Mouse (Mus musculus): ENCODE data around the gene P2ry2. TPM values are rescaled to one million over a fixed set of nuclear protein-coding genes. Genes with fewer than 3 reads are reported as not detected.

Gene P2ry2
- total and polyA plus RNA-seq, 3 experiments = 0.87 to 1.7 (median 1.4) TPM

GRCm38 (mm10) chr7:101050724-101051550, 38.3 kb upstream of the P2ry2 start:
- Histone ChIP-seq H3K4me1 (ENCODE audit: control insufficient read depth in 1 of 2, insufficient read depth in 2 of 2) (peaks cover 20 to 51% of the 10 kb centered on the region in 2 experiments), H3K27ac (ENCODE audit: insufficient read depth, low read depth) (no peak overlapping the region)

GRCm38 (mm10) chr7:101049326-101050087, 36.8 kb upstream of the P2ry2 start:
- Histone ChIP-seq H3K27me3 (replicated peaks) (no peaks in the 10 kb centered on the region), H3K4me2 (ENCODE audit: insufficient read depth, low read depth, poor library complexity, severe bottlenecking) (no peak overlapping the region), H3K79me2 (replicated peaks; ENCODE audit: control insufficient read depth, extremely low read depth, insufficient read depth, poor library complexity, severe bottlenecking) (no peaks in the 10 kb centered on the region), H3K9ac (ENCODE audit: insufficient read depth, low read depth) (no peak overlapping the region), H3K27ac (ENCODE audit: insufficient read depth, low read depth) (no peak overlapping the region), H3K4me1 (ENCODE audit: control insufficient read depth in 1 of 2, insufficient read depth in 2 of 2) (peaks cover 20 to 39% of the 10 kb centered on the region in 2 experiments), H3K4me3 (replicated peaks in 1 of 3; ENCODE audit: low read depth in 2 of 3, low read length in 2 of 3, poor library complexity in 1 of 3) (no peak overlapping the region), H3K9me3 (replicated peaks; ENCODE audit: low read length) (peaks cover 5% of the 10 kb centered on the region), H3K36me3 (replicated peaks in 1 of 2; ENCODE audit: control insufficient read depth in 1 of 2, insufficient read depth in 1 of 2, low read length in 1 of 2) (no peaks in the 10 kb centered on the region)
- DNase-seq (ENCODE audit: extremely low read depth) = peak; percentile 49
- dilution Hi-C loops (cut with MboI; ENCODE audit: extremely low pct_ligation_motif_present, extremely low pct_unique_long_range_greater_than_20kb, low sequenced_read_pairs) = no loop called here
- in situ Hi-C loops (cut with MboI; ENCODE audit: low pct_ligation_motif_present, low pct_unique_long_range_greater_than_20kb, low sequenced_read_pairs) = loop anchor here (5.0 to 10.0 kb wide), 2 partner anchors 37 to 55 kb away; partner anchors contain the start of gene P2ry2
- TF ChIP-seq MAFK (IDR thresholded peaks at IDR 0.05; ENCODE audit: insufficient replicate concordance, low read length) (0 out of 2 replicates have a peak, but pooled peaks have one; percentile 11), MEF2A (IDR thresholded peaks at IDR 0.05; ENCODE audit: borderline replicate concordance, low read depth, low read length) (peak; percentile 52), CHD2 (IDR thresholded peaks at IDR 0.05; ENCODE audit: low read length) (0 out of 2 replicates have a peak, but pooled peaks have one; percentile 16), USF1 (IDR thresholded peaks at IDR 0.05; ENCODE audit: low read depth, low read length) (no peak), ELF1 (IDR thresholded peaks at IDR 0.05; ENCODE audit: low read depth, low read length) (0 out of 2 replicates have a peak, but pooled peaks have one; percentile 21), MYC (IDR thresholded peaks at IDR 0.05; ENCODE audit: low read depth, low read length) (0 out of 2 replicates have a peak, but pooled peaks have one; percentile 18), EP300 (IDR thresholded peaks at IDR 0.05; ENCODE audit: low read length) (0 out of 2 replicates have a peak, but pooled peaks have one; percentile 34), POLR2AphosphoS2 (IDR thresholded peaks at IDR 0.05; ENCODE audit: low read depth, low read length) (no peak), RAD21 (IDR thresholded peaks at IDR 0.05; ENCODE audit: low read depth, low read length) (no peak; the same call in 1 of the 2 replicates), IRF4 (IDR thresholded peaks at IDR 0.05; ENCODE audit: low read depth, low read length) (peak; percentile 70), USF2 (conservative IDR thresholded peaks at IDR 0.05; ENCODE audit: low read depth, low read length) (no peak), MAX (IDR thresholded peaks at IDR 0.05; ENCODE audit: low read length) (no peak; the same call in 1 of the 2 replicates), NELFE (IDR thresholded peaks at IDR 0.05; ENCODE audit: low read depth, low read length) (no peak), MXI1 (IDR thresholded peaks at IDR 0.05; ENCODE audit: low read depth, low read length) (no peak), E2F4 (IDR thresholded peaks at IDR 0.05; ENCODE audit: insufficient replicate concordance, low read depth, low read length) (no peak), TCF12 (IDR thresholded peaks at IDR 0.05; ENCODE audit: low read depth, low read length) (peak; percentile 40; the same call in 1 of the 2 replicates), UBTF (IDR thresholded peaks at IDR 0.05; ENCODE audit: low read depth, low read length) (no peak), MAZ (IDR thresholded peaks at IDR 0.05; ENCODE audit: low read depth, low read length) (0 out of 2 replicates have a peak, but pooled peaks have one; percentile 23), CTCF (conservative IDR thresholded peaks at IDR 0.05 in 1 of 2, IDR thresholded peaks at IDR 0.05 in 1 of 2; ENCODE audit: low read depth in 2 of 2, low read length in 2 of 2) (no peak), RCOR1 (conservative IDR thresholded peaks at IDR 0.05; ENCODE audit: low read depth, low read length) (no peak), JUND (conservative IDR thresholded peaks at IDR 0.05; ENCODE audit: low read depth, low read length) (no peak), SMC3 (IDR thresholded peaks at IDR 0.05; ENCODE audit: low read depth, low read length) (peak; percentile 20; the same call in 1 of the 2 replicates), POLR2A (IDR thresholded peaks at IDR 0.05; ENCODE audit: low read depth, low read length) (no peak), ZMIZ1 (IDR thresholded peaks at IDR 0.05; ENCODE audit: low read depth, low read length) (no peak), GABPA (IDR thresholded peaks at IDR 0.05; ENCODE audit: insufficient replicate concordance, low read depth, low read length) (no peak), ZC3H11A (IDR thresholded peaks at IDR 0.05; ENCODE audit: low read depth, low read length) (no peak), ZNF384 (IDR thresholded peaks at IDR 0.05; ENCODE audit: low read depth, low read length) (no peak), SIN3A (IDR thresholded peaks at IDR 0.05; ENCODE audit: low read length) (no peak)

More at GRCm38 (mm10) chr7:101050724-101051550, 38.3 kb upstream of the P2ry2 start:
- Histone ChIP-seq H3K4me3 (replicated peaks in 1 of 3; ENCODE audit: low read depth in 2 of 3, low read length in 2 of 3, poor library complexity in 1 of 3) (no peak overlapping the region), H3K27me3 (replicated peaks) (no peaks in the 10 kb centered on the region), H3K79me2 (replicated peaks; ENCODE audit: control insufficient read depth, extremely low read depth, insufficient read depth, poor library complexity, severe bottlenecking) (no peaks in the 10 kb centered on the region), H3K36me3 (replicated peaks in 1 of 2; ENCODE audit: control insufficient read depth in 1 of 2, insufficient read depth in 1 of 2, low read length in 1 of 2) (no peaks in the 10 kb centered on the region), H3K9me3 (replicated peaks; ENCODE audit: low read length) (peaks cover 5% of the 10 kb centered on the region), H3K9ac (ENCODE audit: insufficient read depth, low read depth) (0 out of 2 replicates have a peak overlapping the region, but pooled peaks have one; percentile 28), H3K4me2 (ENCODE audit: insufficient read depth, low read depth, poor library complexity, severe bottlenecking) (no peak overlapping the region)
- peak; percentile 90 for TF ChIP-seq ZKSCAN1 (IDR thresholded peaks at IDR 0.05; ENCODE audit: borderline replicate concordance, low read depth, low read length)
- 0 out of 2 replicates have a peak, but pooled peaks have one; percentile 2 for TF ChIP-seq NELFE (IDR thresholded peaks at IDR 0.05; ENCODE audit: low read depth, low read length)
- TF ChIP-seq E2F4 (IDR thresholded peaks at IDR 0.05; ENCODE audit: insufficient replicate concordance, low read depth, low read length) = no peak
- in situ Hi-C loops (cut with MboI; ENCODE audit: low pct_ligation_motif_present, low pct_unique_long_range_greater_than_20kb, low sequenced_read_pairs) = no loop called here
- dilution Hi-C loops (cut with MboI; ENCODE audit: extremely low pct_ligation_motif_present, extremely low pct_unique_long_range_greater_than_20kb, low sequenced_read_pairs) = no loop called here
- peak; percentile 37 for DNase-seq (ENCODE audit: extremely low read depth)
